Mouse (Mus musculus) stomach, embryonic 16.5 days (tissue): Measurements from ENCODE around the gene Lst1. TPM values are rescaled to one million over a fixed set of nuclear protein-coding genes. Genes with fewer than 3 reads are reported as not detected.
A peak's percentile ranks its signal among the peaks of the same experiment; 100 is the strongest.

Source experiments
- ATAC-seq: fragments of 200-750 bp; cut with Nextera tagmentation; 2 replicates; pipeline ENCODE4 v1.8.0; 2017; ENCODE audit warnings: moderate number of reproducible peaks, moderate TSS enrichment; ENCODE audit not compliant: insufficient read depth, low FRiP score
- H3K27ac ChIP-seq: fragments of 300-500 bp; sonication (generic); 2 replicates; pipeline ENCODE4 v1.5.1; 2014; ENCODE audit warnings: low read length
- H3K27me3 ChIP-seq: fragments of 300-500 bp; sonication (generic); 2 replicates; pipeline ENCODE4 v1.6.1; 2014; ENCODE audit warnings: low read length, control low read depth, mixed read lengths; ENCODE audit not compliant: control insufficient read depth, insufficient read depth
- H3K36me3 ChIP-seq: fragments of 300-500 bp; sonication (generic); 2 replicates; pipeline ENCODE4 v1.6.1; 2014; ENCODE audit warnings: low read length; ENCODE audit not compliant: control insufficient read depth, insufficient read depth
- H3K4me1 ChIP-seq: fragments of 300-500 bp; sonication (generic); 2 replicates; pipeline ENCODE4 v1.6.1; 2014; ENCODE audit warnings: low read length, control low read depth, mixed read lengths; ENCODE audit not compliant: control insufficient read depth, insufficient read depth
- H3K4me2 ChIP-seq: fragments of 300-500 bp; sonication (generic); 2 replicates; pipeline ENCODE4 v1.6.1; 2014; ENCODE audit warnings: low read depth, low read length, mixed read lengths
- H3K4me3 ChIP-seq: fragments of 300-500 bp; sonication (generic); replicated peaks from 2 replicates; pipeline ENCODE4 v1.5.1; 2014; ENCODE audit warnings: mild to moderate bottlenecking, low read length
- H3K9ac ChIP-seq: fragments of 300-500 bp; sonication (generic); 2 replicates; pipeline ENCODE4 v1.6.1; 2014; ENCODE audit warnings: low read length
- H3K9me3 ChIP-seq: fragments of 300-500 bp; sonication (generic); replicated peaks from 2 replicates; pipeline ENCODE4 v1.6.1; 2016; ENCODE audit warnings: low read length, control low read depth; ENCODE audit not compliant: control insufficient read depth
- WGBS: fragments of 180-500 bp; shearing (Covaris S2); extraction: QIAGEN DNeasy Blood & Tissue Kit; methylation state at CpG from one replicate; pipeline ENCODE4 v1.1.7; 2014; 5-methylcytosine and 5-hydroxymethylcytosine counted together
- polyA plus RNA-seq: library from polyadenylated mRNA; unstranded; fragments of >200 nt; fragmentation: Nextera tagmentation; extraction: Ambion mirVana; gene quantifications from 2 replicates; pipeline ENCODE4 v1.2.1, GENCODE M21; 2015

Lst1 gene
- polyA plus RNA-seq, 1 experiment from 2014 or later = 29.9 TPM

- H3K27me3 ChIP-seq = peaks cover 20% of the 10 kb centered on the region
- 58% methylated on average over 11 of the region's 11 CpGs for WGBS
- H3K9me3 ChIP-seq = no peaks in the 10 kb centered on the region
- no peak overlapping the region for H3K27ac ChIP-seq
- no peaks in the 10 kb centered on the region for H3K36me3 ChIP-seq
- no peak overlapping the region for H3K9ac ChIP-seq
- ATAC-seq = no peak
- H3K4me3 ChIP-seq = no peak overlapping the region; the same call in 1 of the 2 replicates
- H3K4me2 ChIP-seq = no peak overlapping the region; the same call in 1 of the 2 replicates
- no peaks in the 10 kb centered on the region for H3K4me1 ChIP-seq
Observed at GRCm38 (mm10) chr17:35201128-35201527, 12.9 kb upstream of the Lst1 start.

- Histone ChIP-seq H3K9me3 (no peaks in the 10 kb centered on the region), H3K4me3 (no peak overlapping the region), H3K27me3 (peaks cover 22% of the 10 kb centered on the region), H3K27ac (no peak overlapping the region), H3K4me2 (no peak overlapping the region), H3K36me3 (no peaks in the 10 kb centered on the region), H3K9ac (no peak overlapping the region), H3K4me1 (no peaks in the 10 kb centered on the region)
- ATAC-seq = no peak
- WGBS = 81% methylated on average over 11 of the region's 11 CpGs
Observed at GRCm38 (mm10) chr17:35200398-35200797, 12.2 kb upstream of the Lst1 start.

- Histone ChIP-seq H3K36me3 (no peaks in the 10 kb centered on the region), H3K9ac (no peak overlapping the region), H3K4me1 (peaks cover 4% of the 10 kb centered on the region; the same call in 1 of the 2 replicates), H3K27ac (no peak overlapping the region), H3K27me3 (peaks cover 28% of the 10 kb centered on the region), H3K9me3 (no peaks in the 10 kb centered on the region), H3K4me3 (no peak overlapping the region), H3K4me2 (no peak overlapping the region)
- no peak for ATAC-seq
- WGBS = 43% methylated on average over 8 of the region's 8 CpGs
Observed at GRCm38 (mm10) chr17:35198946-35199345, 10.7 kb upstream of the Lst1 start.

- Histone ChIP-seq H3K4me2 (no peak overlapping the region), H3K27me3 (peaks cover 26% of the 10 kb centered on the region), H3K36me3 (no peaks in the 10 kb centered on the region), H3K4me1 (peaks cover 4% of the 10 kb centered on the region; the same call in 1 of the 2 replicates), H3K9ac (no peak overlapping the region), H3K27ac (no peak overlapping the region), H3K4me3 (no peak overlapping the region), H3K9me3 (no peaks in the 10 kb centered on the region)
- ATAC-seq = no peak
- WGBS = 54% methylated on average over 7 of the region's 7 CpGs
Observed at GRCm38 (mm10) chr17:35198029-35198428, 9.8 kb upstream of the Lst1 start.

- WGBS = 38% methylated on average over 6 of the region's 6 CpGs
- Histone ChIP-seq H3K27ac (no peak overlapping the region), H3K4me1 (peaks cover 4% of the 10 kb centered on the region; the same call in 1 of the 2 replicates), H3K27me3 (peaks cover 18% of the 10 kb centered on the region), H3K36me3 (no peaks in the 10 kb centered on the region), H3K9ac (no peak overlapping the region), H3K4me2 (no peak overlapping the region), H3K4me3 (no peak overlapping the region), H3K9me3 (no peaks in the 10 kb centered on the region)
- ATAC-seq = no peak
Observed at GRCm38 (mm10) chr17:35197126-35197525, 8.9 kb upstream of the Lst1 start.

- H3K27me3 ChIP-seq = peaks cover 13% of the 10 kb centered on the region
- no peaks in the 10 kb centered on the region for H3K36me3 ChIP-seq
- H3K27ac ChIP-seq = no peak overlapping the region
- H3K4me3 ChIP-seq = peak overlapping the region; percentile 51
- H3K4me1 ChIP-seq = peaks cover 4% of the 10 kb centered on the region; the same call in 1 of the 2 replicates
- H3K9ac ChIP-seq = peak overlapping the region; percentile 71; the same call in 1 of the 2 replicates
- 32% methylated on average over 9 of the region's 9 CpGs for WGBS
- ATAC-seq = no peak
- H3K9me3 ChIP-seq = no peaks in the 10 kb centered on the region
- peak overlapping the region; percentile 88 for H3K4me2 ChIP-seq
Observed at GRCm38 (mm10) chr17:35196321-35196641, 8.0 kb upstream of the Lst1 start.

- Histone ChIP-seq H3K4me3 (peak overlapping the region; percentile 51), H3K4me1 (peaks cover 4% of the 10 kb centered on the region; the same call in 1 of the 2 replicates), H3K9ac (peak overlapping the region; percentile 71), H3K27ac (no peak overlapping the region), H3K4me2 (peak overlapping the region; percentile 88), H3K27me3 (peaks cover 12% of the 10 kb centered on the region), H3K36me3 (no peaks in the 10 kb centered on the region), H3K9me3 (no peaks in the 10 kb centered on the region)
- peak; percentile 81 for ATAC-seq
- WGBS = under 1% methylated on average over 66 of the region's 66 CpGs
Observed at GRCm38 (mm10) chr17:35195631-35196320, 7.5 kb upstream of the Lst1 start.

GRCm38 (mm10) chr17:35194844-35195630 is 6.8 kb upstream of the Lst1 start:
- Histone ChIP-seq H3K9ac (peak overlapping the region; percentile 71), H3K4me3 (peak overlapping the region; percentile 51), H3K4me2 (peak overlapping the region; percentile 88), H3K27ac (no peak overlapping the region), H3K27me3 (peaks cover 12% of the 10 kb centered on the region), H3K9me3 (no peaks in the 10 kb centered on the region), H3K36me3 (no peaks in the 10 kb centered on the region), H3K4me1 (peaks cover 4% of the 10 kb centered on the region; the same call in 1 of the 2 replicates)
- 33% methylated on average over 19 of the region's 19 CpGs for WGBS
- ATAC-seq = no peak; the same call in 1 of the 2 replicates
